Mouse (Mus musculus) MEL (cell line): ENCODE results near the gene Cst3. TPM values are rescaled to one million over a fixed set of nuclear protein-coding genes. Genes with fewer than 3 reads are reported as not detected.

Source experiments
- DNase-seq: peaks from one replicate; pipeline ENCODE4 v3.0.0; 2011; ENCODE audit warnings: low read depth, low spot score
- H3K27ac ChIP-seq: 2 replicates; pipeline ENCODE4 v1.5.1; 2012; ENCODE audit warnings: low read depth, mild to moderate bottlenecking, control low read depth, low read length, moderate library complexity; ENCODE audit not compliant: control insufficient read depth
- H3K27me3 ChIP-seq, 2 experiments: fragments of 150-350 bp in 1 of 2; sonication (generic) in 1 of 2; 2 replicates each; pipeline ENCODE4 v1.6.1; 2012; ENCODE audit warnings: low read length in 2 of 2, mild to moderate bottlenecking in 2 of 2, improper control_type of control experiment in 1 of 2, moderate library complexity in 1 of 2; ENCODE audit not compliant: insufficient read depth in 2 of 2, control insufficient read depth in 1 of 2
- H3K36me3 ChIP-seq, 2 experiments: 2 replicates each; pipeline ENCODE4 v1.6.1; 2012 to 2014; ENCODE audit warnings: low read length in 2 of 2, improper control_type of control experiment in 1 of 2, inconsistent platforms in 1 of 2, mild to moderate bottlenecking in 1 of 2; ENCODE audit not compliant: insufficient read depth in 2 of 2, control insufficient read depth in 1 of 2
- H3K4me1 ChIP-seq, 2 experiments: fragments of 150-350 bp in 1 of 2; sonication (generic) in 1 of 2; 2 replicates each; pipeline ENCODE4 v1.6.1; 2012; ENCODE audit warnings: low read length in 2 of 2, improper control_type of control experiment in 1 of 2, mild to moderate bottlenecking in 1 of 2; ENCODE audit not compliant: insufficient read depth in 2 of 2, control insufficient read depth in 1 of 2
- H3K4me3 ChIP-seq, 2 experiments: fragments of 150-350 bp in 1 of 2; sonication (generic) in 1 of 2; 2 replicates each; pipeline ENCODE4 v1.5.1; 2012; ENCODE audit warnings: low read depth in 2 of 2, low read length in 2 of 2, mild to moderate bottlenecking in 2 of 2, moderate library complexity in 2 of 2, control low read depth in 1 of 2, improper control_type of control experiment in 1 of 2; ENCODE audit not compliant: control insufficient read depth in 1 of 2, insufficient read depth in 1 of 2
- H3K79me2 ChIP-seq: 2 replicates; pipeline ENCODE4 v1.6.1; 2012; ENCODE audit warnings: mild to moderate bottlenecking, low read length, moderate library complexity; ENCODE audit not compliant: control insufficient read depth, poor library complexity, insufficient read depth
- H3K9ac ChIP-seq: 2 replicates; pipeline ENCODE4 v1.6.1; 2012; ENCODE audit warnings: low read depth, mild to moderate bottlenecking, control low read depth, low read length, moderate library complexity; ENCODE audit not compliant: control insufficient read depth, poor library complexity, severe bottlenecking
- H3K9me3 ChIP-seq: fragments of 150-350 bp; sonication (generic); replicated peaks from 2 replicates; pipeline ENCODE4 v1.6.1; 2012; ENCODE audit warnings: mild to moderate bottlenecking, low read length, improper control_type of control experiment, moderate library complexity; ENCODE audit not compliant: insufficient read depth
- EP300 ChIP-seq, 2 experiments: IDR thresholded peaks; 2 replicates each; pipeline ENCODE4 v1.6.1; 2011; ENCODE audit warnings: improper control_type of control experiment in 2 of 2, low read length in 2 of 2, low read depth in 1 of 2, mild to moderate bottlenecking in 1 of 2
- JUND ChIP-seq: IDR thresholded peaks from 2 replicates; pipeline ENCODE4 v1.6.1; 2011; ENCODE audit warnings: low read depth, mild to moderate bottlenecking, improper control_type of control experiment, low read length
- MAFK ChIP-seq: IDR thresholded peaks from 2 replicates; pipeline ENCODE4 v1.6.1; 2011; ENCODE audit warnings: low read depth, mild to moderate bottlenecking, low read length, improper control_type of control experiment, borderline replicate concordance
- MXI1 ChIP-seq: IDR thresholded peaks from 2 replicates; pipeline ENCODE4 v1.6.1; 2011; ENCODE audit warnings: mild to moderate bottlenecking, low read depth, low read length, improper control_type of control experiment
- MYC ChIP-seq: IDR thresholded peaks from 2 replicates; pipeline ENCODE4 v1.6.1; 2011; ENCODE audit warnings: low read depth, mild to moderate bottlenecking, low read length, improper control_type of control experiment, moderate library complexity
- RAD21 ChIP-seq: IDR thresholded peaks from 2 replicates; pipeline ENCODE4 v1.6.1; 2011; ENCODE audit warnings: mild to moderate bottlenecking, low read depth, low read length, improper control_type of control experiment
- RCOR1 ChIP-seq: IDR thresholded peaks from 2 replicates; pipeline ENCODE4 v1.6.1; 2012; ENCODE audit warnings: low read depth, mild to moderate bottlenecking, inconsistent platforms, low read length, improper control_type of control experiment
- SIN3A ChIP-seq: IDR thresholded peaks from 2 replicates; pipeline ENCODE4 v1.6.1; 2012; ENCODE audit warnings: low read length, improper control_type of control experiment, inconsistent platforms
- TBP ChIP-seq: IDR thresholded peaks from 2 replicates; pipeline ENCODE4 v1.8.0; 2011; ENCODE audit warnings: low read depth, low read length, improper control_type of control experiment
- USF1 ChIP-seq: IDR thresholded peaks from 2 replicates; pipeline ENCODE4 v1.6.1; 2014; ENCODE audit warnings: low read depth, mild to moderate bottlenecking, inconsistent platforms, low read length, improper control_type of control experiment, moderate library complexity
- USF2 ChIP-seq, 2 experiments: IDR thresholded peaks; 2 replicates each; pipeline ENCODE4 v1.6.1; 2011 to 2012; ENCODE audit warnings: improper control_type of control experiment in 2 of 2, low read length in 2 of 2, borderline replicate concordance in 1 of 2, inconsistent platforms in 1 of 2, low read depth in 1 of 2, mild to moderate bottlenecking in 1 of 2; ENCODE audit not compliant: insufficient read depth in 1 of 2
- ZNF384 ChIP-seq: IDR thresholded peaks from 2 replicates; pipeline ENCODE4 v1.6.1; 2012; ENCODE audit warnings: low read depth, mild to moderate bottlenecking, inconsistent platforms, low read length, improper control_type of control experiment
- polyA plus RNA-seq, 2 experiments: library from polyadenylated mRNA; stranded (reverse) in 1 of 2; unstranded in 1 of 2; fragments of >175 nt in 1 of 2; fragments of >200 nt in 1 of 2; gene quantifications; 2 replicates each; pipeline versions ENCODE4 v1.2.1 to v1.2.4; 2012; ENCODE audit warnings: low replicate concordance in 2 of 2, low read depth in 1 of 2; ENCODE audit not compliant: insufficient read length in 2 of 2, insufficient read depth in 1 of 2, missing spikeins in 1 of 2
- total RNA-seq: library from RNA; depleted of rRNA; stranded (reverse); fragments of 300-350 nt; gene quantifications from 2 replicates; pipeline ENCODE4 v1.2.3, GENCODE M21; 2012; rRNA removed

The Cst3 gene
- total and polyA plus RNA-seq, 3 experiments: 114 to 122 TPM; not detected in 1

- Histone ChIP-seq H3K79me2 (no peaks in the 10 kb centered on the region), H3K4me1 (no peaks in the 10 kb centered on the region), H3K27ac (no peak overlapping the region), H3K9ac (no peak overlapping the region), H3K36me3 (no peaks in the 10 kb centered on the region), H3K4me3 (no peak overlapping the region)
- no peak for TF ChIP-seq MAFK
- no peak for TF ChIP-seq MYC
- no peak for TF ChIP-seq TBP
- no peak for TF ChIP-seq RAD21
- TF ChIP-seq USF1: no peak
- TF ChIP-seq USF2 (IDR thresholded peaks at IDR 0.05; ENCODE audit: borderline replicate concordance in 1 of 2, insufficient read depth in 1 of 2, low read depth in 1 of 2, low read length in 2 of 2): no peak
- TF ChIP-seq, all 39 proteins: peak for 0
- Histone ChIP-seq H3K9me3 (no peaks in the 10 kb centered on the region), H3K27me3 (no peaks in the 10 kb centered on the region; a peak in 1 of 4 replicates)
- DNase-seq: no peak
Observed at GRCm38 (mm10) chr2:148838075-148838777, 37.3 kb downstream of the Cst3 start.

DNA sequence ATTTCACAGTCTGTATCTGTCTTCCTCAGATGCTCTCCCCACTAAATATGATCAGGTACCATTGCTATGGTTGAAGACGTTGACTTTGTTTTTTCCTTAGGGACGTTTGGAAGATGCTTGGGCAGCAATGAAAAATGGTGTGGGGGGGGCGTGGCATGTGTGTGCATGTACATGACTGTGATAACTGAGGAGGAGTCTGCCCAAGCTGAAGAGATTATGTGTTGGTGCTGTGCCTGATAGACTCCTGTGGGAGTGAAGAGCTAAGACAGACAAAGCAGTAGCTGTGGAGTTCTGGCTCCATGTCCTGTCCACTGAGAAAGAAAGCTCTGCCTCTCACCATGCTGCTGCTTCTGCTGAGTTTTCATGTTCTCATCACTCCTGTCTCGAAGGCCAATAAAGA lies 40.6 kb downstream of the Cst3 start, which contains the start of gene Cst9:
Cst9 (plus strand) TSS at position 236 of the 400 bp plus-strand sequence.
- Histone ChIP-seq H3K9me3 (no peaks in the 10 kb centered on the region), H3K4me3 (no peak within 1 kb of the TSS), H3K27me3 (no peaks in the 10 kb centered on the region; a peak in 1 of 4 replicates), H3K27ac (no peak within 1 kb of the TSS), H3K4me1 (no peaks in the 10 kb centered on the region), H3K79me2 (no peaks in the 10 kb centered on the region), H3K36me3 (no peaks in the 10 kb centered on the region), H3K9ac (no peak within 1 kb of the TSS)
- TF ChIP-seq ZNF384 (no peak), JUND (no peak), SIN3A (no peak), RCOR1 (no peak), MXI1 (no peak)
- DNase-seq: no peak

DNA sequence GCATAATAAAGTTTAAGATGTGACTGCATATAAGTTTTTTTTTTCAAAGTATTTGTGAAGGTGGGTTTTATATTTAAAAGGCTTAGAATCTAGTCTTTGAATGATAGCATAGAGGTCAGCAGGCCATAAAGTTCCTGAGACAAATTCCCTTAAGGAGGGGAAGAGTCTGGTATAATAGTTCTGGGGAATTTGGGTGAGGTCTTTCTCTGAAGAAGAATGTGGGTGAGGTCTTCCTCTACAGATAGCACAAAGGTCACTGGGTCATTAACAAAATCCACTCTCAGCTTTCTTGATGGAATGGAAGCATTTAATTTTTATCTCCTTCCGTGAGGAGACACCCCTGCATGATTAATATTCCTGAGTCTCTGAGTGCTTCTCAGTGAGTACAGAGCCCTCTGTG lies 49.5 kb downstream of the Cst3 start:
- no peak overlapping the region for H3K27ac ChIP-seq
- TF ChIP-seq EP300 (IDR thresholded peaks at IDR 0.05; ENCODE audit: low read depth in 1 of 2, low read length in 2 of 2): no peak
- TF ChIP-seq, all 39 proteins: peak for 0
- H3K4me3 ChIP-seq: no peak overlapping the region
- no peak overlapping the region for H3K9ac ChIP-seq
- no peaks in the 10 kb centered on the region for H3K79me2 ChIP-seq
- H3K36me3 ChIP-seq: no peaks in the 10 kb centered on the region
- no peaks in the 10 kb centered on the region for H3K4me1 ChIP-seq
- no peaks in the 10 kb centered on the region for H3K27me3 ChIP-seq
- no peak for DNase-seq
- no peaks in the 10 kb centered on the region for H3K9me3 ChIP-seq

Other genes starting within 250 kb of the Cst3 start
- gene Nxt1, start 203.1 kb downstream of the Cst3 start, total RNA-seq: 99.5 and 104 TPM in 2 replicates
- 10 to 100 TPM in 1 of 2 experiments, not detected in 1; 70.5 TPM for gene Nxt1, start 203.1 kb downstream of the Cst3 start, polyA plus RNA-seq
- 9.9 and 11.2 TPM in 2 replicates for gene Gzf1, start 194.7 kb downstream of the Cst3 start, total RNA-seq
- gene Gzf1, start 194.7 kb downstream of the Cst3 start, polyA plus RNA-seq: 10 to 100 TPM in 1 of 2 experiments, not detected in 1; 17.7 TPM
- not detected in 2 replicates for gene Napb, start 143.2 kb downstream of the Cst3 start, total RNA-seq
- gene Napb, start 143.2 kb downstream of the Cst3 start, polyA plus RNA-seq: not detected
- not detected in 2 replicates for gene Cstl1, start 125.3 kb downstream of the Cst3 start, total RNA-seq
- not detected for gene Cstl1, start 125.3 kb downstream of the Cst3 start, polyA plus RNA-seq
- not detected in 2 replicates for gene Cst11, start 104.2 kb downstream of the Cst3 start, total RNA-seq
- not detected for gene Cst11, start 104.2 kb downstream of the Cst3 start, polyA plus RNA-seq
- gene 8030411F24Rik, start 93.7 kb downstream of the Cst3 start, total RNA-seq: not detected in 2 replicates
- gene 8030411F24Rik, start 93.7 kb downstream of the Cst3 start, polyA plus RNA-seq: not detected
- not detected in 2 replicates for gene Cst12, start 86.3 kb downstream of the Cst3 start, total RNA-seq
- gene Cst12, start 86.3 kb downstream of the Cst3 start, polyA plus RNA-seq: not detected
- not detected in 2 replicates for gene Cst8, start 76.9 kb downstream of the Cst3 start, total RNA-seq
- gene Cst8, start 76.9 kb downstream of the Cst3 start, polyA plus RNA-seq: not detected
- not detected in 2 replicates for gene Cst13, start 55.6 kb downstream of the Cst3 start, total RNA-seq
- not detected for gene Cst13, start 55.6 kb downstream of the Cst3 start, polyA plus RNA-seq
- not detected in 2 replicates for gene Cst9, start 40.5 kb downstream of the Cst3 start, total RNA-seq
- not detected for gene Cst9, start 40.5 kb downstream of the Cst3 start, polyA plus RNA-seq
- not detected in 2 replicates for gene 9230104L09Rik, start 10.7 kb downstream of the Cst3 start, total RNA-seq
- not detected for gene 9230104L09Rik, start 10.7 kb downstream of the Cst3 start, polyA plus RNA-seq
- not detected in 2 replicates for gene Gm1330, start 127.6 kb upstream of the Cst3 start, total RNA-seq
- gene Gm1330, start 127.6 kb upstream of the Cst3 start, polyA plus RNA-seq: not detected
- gene Gm10750, start 141.5 kb upstream of the Cst3 start, total RNA-seq: not detected in 2 replicates
- not detected for gene Gm10750, start 141.5 kb upstream of the Cst3 start, polyA plus RNA-seq